22 mouse cellular contexts compared by ENCODE assay signal in the genomic region with DNA sequence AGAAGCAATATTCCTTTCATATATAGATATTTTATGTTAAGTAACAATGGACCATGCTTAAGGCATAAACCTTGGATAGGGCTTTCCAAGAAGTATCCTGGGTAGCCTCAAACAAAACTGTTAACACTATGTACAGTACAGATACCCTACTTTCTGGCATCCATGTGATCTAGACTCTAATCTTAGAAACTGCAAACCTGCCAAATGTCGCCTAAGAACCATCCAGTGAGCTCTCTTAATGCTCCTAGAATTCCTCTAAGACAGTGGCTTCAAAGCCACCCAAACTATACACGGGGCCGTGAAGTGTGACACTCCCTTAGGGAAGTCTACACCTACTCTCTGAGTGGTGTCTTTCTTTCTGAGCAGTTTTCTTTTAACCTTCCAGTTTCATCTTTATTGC. TPM values are rescaled to one million over a fixed set of nuclear protein-coding genes. Genes with fewer than 3 reads are reported as not detected.
"Had no signal": no experiment of that assay in that cellular context is flagged by ENCODE, and none has a peak within 500 bp of the region (broad histone marks: within the 10 kb centered on the region; RNA-seq: fewer than 3 reads in every experiment).

No protein-coding gene starts in this region.

- H3K27ac ChIP-seq: midbrain, embryonic 10.5 days; midbrain, embryonic 12.5 days; neural tube, embryonic 13.5 days; neural tube, embryonic 15.5 days had no signal

- H3K4me1 ChIP-seq: midbrain, embryonic 10.5 days; midbrain, embryonic 12.5 days; neural tube, embryonic 13.5 days; neural tube, embryonic 15.5 days had no signal

- H3K27me3 ChIP-seq: midbrain, embryonic 12.5 days; neural tube, embryonic 13.5 days; neural tube, embryonic 15.5 days had no signal

- H3K4me2 ChIP-seq: lung, embryonic 14.5 days; midbrain, embryonic 12.5 days; neural tube, embryonic 13.5 days; neural tube, embryonic 15.5 days had no signal

- ATAC-seq: midbrain, embryonic 16.5 days had no signal

- H3K9me3 ChIP-seq: midbrain, embryonic 10.5 days; midbrain, embryonic 12.5 days; neural tube, embryonic 13.5 days; neural tube, embryonic 15.5 days had no signal

- H3K9ac ChIP-seq: lung, embryonic 14.5 days; midbrain, embryonic 12.5 days; neural tube, embryonic 13.5 days; neural tube, embryonic 15.5 days had no signal

- DNase-seq: lung, adult 18-20 months; lung, embryonic 14.5 days; lung, postnatal 10 days; lung, postnatal 4 days; midbrain, embryonic 14.5 days; retina, postnatal 1 day; right cerebral cortex, adult 18-20 months; right cerebral cortex, postnatal 25 days; right cerebral cortex, postnatal 4 days; spleen, adult 18-20 months; thymus, adult 18-20 months; thymus, postnatal 14 days; thymus, postnatal 36 days had no signal

- H3K4me3 ChIP-seq: midbrain, embryonic 10.5 days; midbrain, embryonic 12.5 days; myocyte; neural tube, embryonic 13.5 days; neural tube, embryonic 15.5 days had no signal

RNA-seq across cellular contexts. Expression of a gene that starts 29.4 kb away (rescaled TPM):
- total RNA-seq: megakaryocyte, adult 5-6 weeks; megakaryocyte-erythroid progenitor cell, adult 5-6 weeks had no signal
- polyA plus RNA-seq: small intestine, adult 2 months had no signal
